Comparison of ENCODE assay signal across 22 mouse cellular contexts in genomic region chr8:111789200-111789599, GRCm38 (mm10). TPM values are rescaled to one million over a fixed set of nuclear protein-coding genes. Genes with fewer than 3 reads are reported as not detected.
A peak's percentile ranks its signal among the peaks of the same experiment; 100 is the strongest.
DNase-seq lines count a peak whose midpoint lies in the region; ATAC-seq and TF ChIP-seq lines count a peak whose summit lies in the region.
"Had no signal": no experiment of that assay in that cellular context is flagged by ENCODE, and none has a peak within 500 bp of the region (broad histone marks: within the 10 kb centered on the region; RNA-seq: fewer than 3 reads in every experiment).

No protein-coding gene starts in this region.

- no peak overlapping the region for H3K9ac ChIP-seq in hindbrain, embryonic 13.5 days
- H3K9ac ChIP-seq in hindbrain, embryonic 14.5 days = no peak overlapping the region
- peak overlapping the region; percentile 19 for H3K9ac ChIP-seq in ES-Bruce4 (ENCODE audit: low read depth, poor library complexity, severe bottlenecking)
- H3K9ac ChIP-seq in ES-E14 (ENCODE audit: insufficient read depth, low read depth, low read length, poor library complexity, severe bottlenecking) = peak overlapping the region; percentile 23; the same call in 1 of the 2 replicates
- H3K9ac ChIP-seq in limb, embryonic 11.5 days (ENCODE audit: low read length) = no peak overlapping the region
- H3K9ac ChIP-seq in heart, embryonic 12.5 days = no peak overlapping the region
- H3K9ac ChIP-seq: embryonic facial prominence, embryonic 12.5 days; midbrain, embryonic 12.5 days; neural tube, embryonic 12.5 days had no signal

- TF ChIP-seq CTCF in ES-Bruce4 (IDR thresholded peaks at IDR 0.05; ENCODE audit: low read depth, low read length) = no peak

- H3K4me3 ChIP-seq in hindbrain, embryonic 13.5 days = no peak overlapping the region
- H3K4me3 ChIP-seq in hindbrain, embryonic 14.5 days (replicated peaks; ENCODE audit: low read length) = no peak overlapping the region
- H3K4me3 ChIP-seq in ES-Bruce4 (ENCODE audit: low read depth, low read length) (no peak overlapping the region), ES-E14 (ENCODE audit: insufficient read depth in 1 of 2, low read depth in 1 of 2, low read length in 2 of 2, poor library complexity in 1 of 2, severe bottlenecking in 1 of 2) (no peak overlapping the region)
- H3K4me3 ChIP-seq in limb, embryonic 11.5 days (ENCODE audit: low read depth, low read length) = no peak overlapping the region
- no peak overlapping the region for H3K4me3 ChIP-seq in heart, embryonic 12.5 days
- H3K4me3 ChIP-seq: embryonic facial prominence, embryonic 12.5 days; gastrocnemius, adult 2 months; midbrain, embryonic 12.5 days; neural tube, embryonic 12.5 days had no signal

- no peaks in the 10 kb centered on the region; the same call in 1 of the 2 replicates for H3K36me3 ChIP-seq in hindbrain, embryonic 13.5 days
- H3K36me3 ChIP-seq in hindbrain, embryonic 14.5 days (replicated peaks; ENCODE audit: control insufficient read depth, insufficient read depth) = no peaks in the 10 kb centered on the region
- H3K36me3 ChIP-seq in ES-Bruce4 (ENCODE audit: control insufficient read depth, insufficient read depth, low read length, poor library complexity, severe bottlenecking) (0 out of 2 replicates have a peak, but pooled peaks cover 4% of the 10 kb centered on the region), ES-E14 (ENCODE audit: control insufficient read depth, insufficient read depth, low read length, poor library complexity, severe bottlenecking) (peaks cover 2% of the 10 kb centered on the region; the same call in 1 of the 2 replicates)
- no peaks in the 10 kb centered on the region for H3K36me3 ChIP-seq in limb, embryonic 11.5 days (ENCODE audit: control insufficient read depth, insufficient read depth, low read length)
- H3K36me3 ChIP-seq in heart, embryonic 12.5 days = 0 out of 2 replicates have a peak, but pooled peaks cover 8% of the 10 kb centered on the region
- H3K36me3 ChIP-seq: midbrain, embryonic 12.5 days; neural tube, embryonic 12.5 days had no signal

- H3K9me3 ChIP-seq in hindbrain, embryonic 13.5 days = no peaks in the 10 kb centered on the region
- H3K9me3 ChIP-seq in hindbrain, embryonic 14.5 days (ENCODE audit: control insufficient read depth, low read length) = no peaks in the 10 kb centered on the region
- no peaks in the 10 kb centered on the region for H3K9me3 ChIP-seq in ES-Bruce4 (replicated peaks; ENCODE audit: control insufficient read depth, insufficient read depth, low read length, poor library complexity, severe bottlenecking)
- H3K9me3 ChIP-seq in ES-E14 (ENCODE audit: control insufficient read depth, insufficient read depth, low read depth, low read length) = no peaks in the 10 kb centered on the region
- no peaks in the 10 kb centered on the region for H3K9me3 ChIP-seq in limb, embryonic 11.5 days (ENCODE audit: control insufficient read depth, low read length)
- no peaks in the 10 kb centered on the region for H3K9me3 ChIP-seq in heart, embryonic 12.5 days (replicated peaks)
- H3K9me3 ChIP-seq: embryonic facial prominence, embryonic 12.5 days; midbrain, embryonic 12.5 days; neural tube, embryonic 12.5 days had no signal

- no peak overlapping the region for H3K4me2 ChIP-seq in hindbrain, embryonic 13.5 days
- H3K4me2 ChIP-seq in hindbrain, embryonic 14.5 days (replicated peaks) = no peak overlapping the region
- H3K4me2 ChIP-seq in limb, embryonic 11.5 days (ENCODE audit: low read depth, severe bottlenecking) = no peak overlapping the region
- H3K4me2 ChIP-seq in heart, embryonic 12.5 days = no peak overlapping the region
- H3K4me2 ChIP-seq: embryonic facial prominence, embryonic 12.5 days; liver, embryonic 11.5 days; midbrain, embryonic 12.5 days; neural tube, embryonic 12.5 days had no signal

- peaks cover 47% of the 10 kb centered on the region for H3K4me1 ChIP-seq in hindbrain, embryonic 13.5 days (replicated peaks)
- peaks cover 34% of the 10 kb centered on the region for H3K4me1 ChIP-seq in hindbrain, embryonic 14.5 days (replicated peaks; ENCODE audit: control insufficient read depth, insufficient read depth, low read length)
- peaks cover 16% of the 10 kb centered on the region for H3K4me1 ChIP-seq in ES-Bruce4 (ENCODE audit: control insufficient read depth, insufficient read depth, low read length)
- H3K4me1 ChIP-seq in ES-E14 (ENCODE audit: control insufficient read depth in 2 of 2, insufficient read depth in 2 of 2, low read length in 2 of 2, poor library complexity in 1 of 2) = peaks cover 32 to 35% of the 10 kb centered on the region in 2 experiments
- H3K4me1 ChIP-seq in limb, embryonic 11.5 days (ENCODE audit: control insufficient read depth, insufficient read depth, low read length) = peaks cover 27% of the 10 kb centered on the region
- peaks cover 41% of the 10 kb centered on the region for H3K4me1 ChIP-seq in heart, embryonic 12.5 days (replicated peaks)

- H3K27ac ChIP-seq in hindbrain, embryonic 13.5 days = peak overlapping the region; percentile 8; the same call in 1 of the 2 replicates
- no peak overlapping the region for H3K27ac ChIP-seq in hindbrain, embryonic 14.5 days
- H3K27ac ChIP-seq in ES-Bruce4 (ENCODE audit: insufficient read depth, low read length) (peak overlapping the region; percentile 96), ES-E14 (ENCODE audit: insufficient read depth, low read depth, low read length, poor library complexity, severe bottlenecking) (peak overlapping the region; percentile 99)
- peak overlapping the region; percentile 17; the same call in 1 of the 2 replicates for H3K27ac ChIP-seq in limb, embryonic 11.5 days (replicated peaks; ENCODE audit: low read depth, low read length)
- H3K27ac ChIP-seq in heart, embryonic 12.5 days (ENCODE audit: poor library complexity, severe bottlenecking) = no peak overlapping the region
- H3K27ac ChIP-seq: embryonic facial prominence, embryonic 12.5 days; gastrocnemius, adult 2 months; kidney, postnatal 0 days; midbrain, embryonic 12.5 days; neural tube, embryonic 12.5 days had no signal

- in situ Hi-C loops in ES-E14 (cut with MboI; ENCODE audit: low sequenced_read_pairs in 2 of 2, unreplicated experiment in 2 of 2) = no loop called here

- no peak for DNase-seq in hindbrain, embryonic 14.5 days (ENCODE audit: low spot score)
- peak; percentile 44 for DNase-seq in ES-E14 (ENCODE audit: low read depth, low spot score)
- DNase-seq in limb, embryonic 11.5 days (ENCODE audit: low spot score) = no peak
- DNase-seq in embryo, embryonic 11 days = no peak
- DNase-seq: adrenal gland, adult 2 months; cerebellum, adult 11-12 months; cerebellum, postnatal 14 days; gastrocnemius, adult 2 months; heart, postnatal 10 days; kidney, adult 11 months; layer of hippocampus, adult 9-11 months; lung, adult 18-20 months; lung, postnatal 10 days; thymus, postnatal 25 days had no signal

- no peak for ATAC-seq in hindbrain, embryonic 13.5 days (ENCODE audit: low FRiP score)
- no peak for ATAC-seq in hindbrain, embryonic 14.5 days (ENCODE audit: low FRiP score)
- no peak for ATAC-seq in limb, embryonic 11.5 days (ENCODE audit: insufficient number of reproducible peaks, low FRiP score, low TSS enrichment, low read depth)
- no peak for ATAC-seq in heart, embryonic 12.5 days (ENCODE audit: insufficient number of reproducible peaks, low FRiP score)

- no peaks in the 10 kb centered on the region for H3K27me3 ChIP-seq in hindbrain, embryonic 13.5 days
- H3K27me3 ChIP-seq in hindbrain, embryonic 14.5 days (ENCODE audit: control insufficient read depth, insufficient read depth, low read length) = no peaks in the 10 kb centered on the region
- H3K27me3 ChIP-seq in ES-Bruce4 (ENCODE audit: control insufficient read depth, insufficient read depth, low read length, poor library complexity, severe bottlenecking) = no peaks in the 10 kb centered on the region
- H3K27me3 ChIP-seq in limb, embryonic 11.5 days (ENCODE audit: control insufficient read depth, insufficient read depth, low read length) = no peaks in the 10 kb centered on the region
- H3K27me3 ChIP-seq in heart, embryonic 12.5 days (replicated peaks) = no peaks in the 10 kb centered on the region
- H3K27me3 ChIP-seq: embryonic facial prominence, embryonic 12.5 days; midbrain, embryonic 12.5 days; neural tube, embryonic 12.5 days had no signal

- no peak for TF ChIP-seq EP300 in ES-Bruce4 (IDR thresholded peaks at IDR 0.05; ENCODE audit: insufficient read depth, low read depth, low read length)

- TF ChIP-seq POLR2A in ES-Bruce4 (IDR thresholded peaks at IDR 0.05; ENCODE audit: insufficient read depth, low read length) = no peak

- WGBS in hindbrain, embryonic 13.5 days = 30% methylated on average over 4 of the region's 4 CpGs
- WGBS in hindbrain, embryonic 14.5 days = 27% methylated on average over 4 of the region's 4 CpGs
- 59% methylated on average over 4 of the region's 4 CpGs for WGBS in limb, embryonic 11.5 days
- 47% methylated on average over 4 of the region's 4 CpGs for WGBS in heart, embryonic 12.5 days

TF ChIP-seq in ES-E14, 5 proteins besides CTCF, POLR2A, EP300 and RAD21:
- TF ChIP-seq ZNF384 (IDR thresholded peaks at IDR 0.05; ENCODE audit: low read depth, low read length) = no peak
- 0 out of 2 replicates have a peak, but pooled peaks have one; percentile 55 for TF ChIP-seq CHD2 (IDR thresholded peaks at IDR 0.05; ENCODE audit: low read depth, low read length)
- TF ChIP-seq ZC3H11A (IDR thresholded peaks at IDR 0.05; ENCODE audit: borderline replicate concordance, low read depth, low read length) = no peak
- TF ChIP-seq HCFC1 (IDR thresholded peaks at IDR 0.05; ENCODE audit: borderline replicate concordance, insufficient read depth, low read length) = no peak
- peak; percentile 94 for TF ChIP-seq MAFK (IDR thresholded peaks at IDR 0.05; ENCODE audit: insufficient read depth, low read depth, low read length)

RNA-seq across cellular contexts. Expression of gene Bcar1, which starts 45.6 kb away (rescaled TPM):
- 55.4 and 55.6 TPM in 2 replicates for polyA plus RNA-seq in hindbrain, embryonic 13.5 days (2015; fragmentation: Nextera tagmentation; extraction: Ambion mirVana)
- polyA plus RNA-seq in hindbrain, embryonic 14.5 days (2014; fragmentation: Nextera tagmentation; extraction: Ambion mirVana) = 49.1 and 52.1 TPM in 2 replicates
- polyA plus RNA-seq in ES-Bruce4 (2011; ENCODE audit: insufficient read depth, insufficient read length, low read depth, missing spikeins) = 59.8 and 64.6 TPM in 2 replicates
- 52.9 and 72.6 TPM in 2 replicates for total RNA-seq in ES-E14 (2012; rRNA removed)
- 40.4 and 47.9 TPM in 2 replicates for polyA plus RNA-seq in limb, embryonic 11.5 days (2014; fragmentation: Nextera tagmentation; extraction: Ambion mirVana)
- 46.4 and 47.2 TPM in 2 replicates for polyA plus RNA-seq in heart, embryonic 12.5 days (2016; fragmentation: Nextera tagmentation; extraction: Ambion mirVana)

Comparison
In these comparisons a context has a peak if more than half of its experiments do, and no peak if none do; other contexts are left out.
1. H3K27ac ChIP-seq: peak in hindbrain, embryonic 13.5 days (single experiment), ES-Bruce4 (single experiment), ES-E14 (single experiment) and limb, embryonic 11.5 days (single experiment); none in hindbrain, embryonic 14.5 days (single experiment) and heart, embryonic 12.5 days (single experiment).
2. H3K9ac ChIP-seq: peak in ES-Bruce4 (single experiment) and ES-E14 (single experiment); none in hindbrain, embryonic 13.5 days (single experiment), hindbrain, embryonic 14.5 days (single experiment), limb, embryonic 11.5 days (single experiment) and heart, embryonic 12.5 days (single experiment).